Mouse (Mus musculus) heart, embryonic 11.5 days (tissue): ENCODE results near the gene Igfbp4. TPM values are rescaled to one million over a fixed set of nuclear protein-coding genes. Genes with fewer than 3 reads are reported as not detected.

ENCODE experiments used
- ATAC-seq: fragments of 200-750 bp; cut with Nextera tagmentation; replicated peaks from 2 replicates; pipeline ENCODE4 v1.8.0; 2017; ENCODE audit warnings: moderate library complexity; ENCODE audit not compliant: insufficient number of reproducible peaks, low FRiP score, low TSS enrichment
- H3K27ac ChIP-seq: fragments of 300-500 bp; sonication (generic); 2 replicates; pipeline ENCODE4 v1.5.1; 2014; ENCODE audit warnings: mild to moderate bottlenecking, low read depth, low read length
- H3K27me3 ChIP-seq: fragments of 300-500 bp; sonication (generic); 2 replicates; pipeline ENCODE4 v1.6.1; 2014; ENCODE audit warnings: mild to moderate bottlenecking, low read length, mixed read lengths; ENCODE audit not compliant: control insufficient read depth, insufficient read depth
- H3K36me3 ChIP-seq: fragments of 300-500 bp; sonication (generic); 2 replicates; pipeline ENCODE4 v1.6.1; 2014; ENCODE audit warnings: mild to moderate bottlenecking, low read length, moderate library complexity, mixed read lengths; ENCODE audit not compliant: control insufficient read depth, insufficient read depth
- H3K4me1 ChIP-seq: fragments of 300-500 bp; sonication (generic); 2 replicates; pipeline ENCODE4 v1.6.1; 2014; ENCODE audit warnings: low read length; ENCODE audit not compliant: control insufficient read depth, insufficient read depth
- H3K4me2 ChIP-seq: fragments of 300-500 bp; sonication (generic); 2 replicates; pipeline ENCODE4 v1.6.1; 2014; ENCODE audit warnings: mild to moderate bottlenecking, moderate library complexity
- H3K4me3 ChIP-seq: fragments of 300-500 bp; sonication (generic); 2 replicates; pipeline ENCODE4 v1.5.1; 2014; ENCODE audit warnings: low read depth, low read length
- H3K9ac ChIP-seq: fragments of 300-500 bp; sonication (generic); 2 replicates; pipeline ENCODE4 v1.6.1; 2014; ENCODE audit warnings: mild to moderate bottlenecking, low read depth, low read length, moderate library complexity
- H3K9me3 ChIP-seq: fragments of 300-500 bp; sonication (generic); replicated peaks from 2 replicates; pipeline ENCODE4 v1.6.1; 2016; ENCODE audit warnings: low read length; ENCODE audit not compliant: control insufficient read depth
- WGBS: fragments of 180-500 bp; shearing (Covaris S2); extraction: QIAGEN DNeasy Blood & Tissue Kit; methylation state at CpG from one replicate; pipeline ENCODE4 v1.1.7; 2014; ENCODE audit not compliant: insufficient replicate concordance; 5-methylcytosine and 5-hydroxymethylcytosine counted together
- polyA plus RNA-seq: library from polyadenylated mRNA; unstranded; fragments of >200 nt; fragmentation: Nextera tagmentation; extraction: Ambion mirVana; gene quantifications from 2 replicates; pipeline ENCODE4 v1.2.1, GENCODE M21; 2014

Igfbp4 gene
- polyA plus RNA-seq, 1 experiment from 2014 or later: 284 TPM

GRCm38 (mm10) chr11:99094911-99095676, 54.0 kb downstream of the Igfbp4 start:
- Histone ChIP-seq H3K36me3 (no peaks in the 10 kb centered on the region), H3K27ac (no peak overlapping the region)
- no peak for ATAC-seq

GRCm38 (mm10) chr11:99095759-99096158, 54.7 kb downstream of the Igfbp4 start:
- H3K9me3 ChIP-seq: no peaks in the 10 kb centered on the region
- H3K4me2 ChIP-seq: no peak overlapping the region
- ATAC-seq: no peak
- WGBS: 78% methylated on average over 4 of the region's 4 CpGs
- no peaks in the 10 kb centered on the region for H3K27me3 ChIP-seq
- H3K4me3 ChIP-seq: no peak overlapping the region
- no peak overlapping the region for H3K27ac ChIP-seq
- H3K36me3 ChIP-seq: no peaks in the 10 kb centered on the region
- H3K9ac ChIP-seq: no peak overlapping the region
- no peaks in the 10 kb centered on the region for H3K4me1 ChIP-seq

More at GRCm38 (mm10) chr11:99094911-99095676, 54.0 kb downstream of the Igfbp4 start:
- no peak overlapping the region for H3K9ac ChIP-seq
- H3K9me3 ChIP-seq: no peaks in the 10 kb centered on the region
- H3K4me1 ChIP-seq: no peaks in the 10 kb centered on the region
- 33% methylated on average over 2 of the region's 2 CpGs for WGBS
- H3K27me3 ChIP-seq: no peaks in the 10 kb centered on the region
- no peak overlapping the region for H3K4me3 ChIP-seq
- no peak overlapping the region for H3K4me2 ChIP-seq

GRCm38 (mm10) chr11:99096417-99096816, 55.4 kb downstream of the Igfbp4 start:
- Histone ChIP-seq H3K36me3 (no peaks in the 10 kb centered on the region), H3K4me2 (no peak overlapping the region), H3K27ac (no peak overlapping the region), H3K9ac (no peak overlapping the region), H3K9me3 (no peaks in the 10 kb centered on the region), H3K4me1 (no peaks in the 10 kb centered on the region), H3K4me3 (no peak overlapping the region), H3K27me3 (no peaks in the 10 kb centered on the region)
- 81% methylated on average over 4 of the region's 4 CpGs for WGBS
- no peak for ATAC-seq

GRCm38 (mm10) chr11:99096996-99097774, 56.1 kb downstream of the Igfbp4 start:
- no peak for ATAC-seq
- no peak overlapping the region for H3K27ac ChIP-seq
- H3K4me3 ChIP-seq: no peak overlapping the region
- H3K4me1 ChIP-seq: 0 out of 2 replicates have a peak, but pooled peaks cover 4% of the 10 kb centered on the region
- no peak overlapping the region for H3K4me2 ChIP-seq
- 71% methylated on average over 8 of the region's 8 CpGs for WGBS
- H3K9me3 ChIP-seq: no peaks in the 10 kb centered on the region
- H3K27me3 ChIP-seq: no peaks in the 10 kb centered on the region
- H3K9ac ChIP-seq: no peak overlapping the region
- H3K36me3 ChIP-seq: no peaks in the 10 kb centered on the region

GRCm38 (mm10) chr11:99098924-99099323, 57.9 kb downstream of the Igfbp4 start:
- Histone ChIP-seq H3K9me3 (no peaks in the 10 kb centered on the region), H3K27me3 (no peaks in the 10 kb centered on the region), H3K9ac (no peak overlapping the region), H3K4me3 (no peak overlapping the region), H3K4me2 (no peak overlapping the region), H3K27ac (no peak overlapping the region), H3K36me3 (no peaks in the 10 kb centered on the region), H3K4me1 (0 out of 2 replicates have a peak, but pooled peaks cover 4% of the 10 kb centered on the region)
- WGBS: 83% methylated on average over 9 of the region's 9 CpGs
- ATAC-seq: no peak

GRCm38 (mm10) chr11:99099516-99099915, 58.5 kb downstream of the Igfbp4 start:
- H3K9me3 ChIP-seq: no peaks in the 10 kb centered on the region
- H3K27ac ChIP-seq: no peak overlapping the region
- H3K4me2 ChIP-seq: no peak overlapping the region
- no peak for ATAC-seq
- H3K36me3 ChIP-seq: no peaks in the 10 kb centered on the region
- no peak overlapping the region for H3K4me3 ChIP-seq
- no peaks in the 10 kb centered on the region for H3K27me3 ChIP-seq
- H3K9ac ChIP-seq: no peak overlapping the region
- WGBS: 72% methylated on average over 7 of the region's 7 CpGs
- 0 out of 2 replicates have a peak, but pooled peaks cover 4% of the 10 kb centered on the region for H3K4me1 ChIP-seq

GRCm38 (mm10) chr11:99100215-99100614, 59.2 kb downstream of the Igfbp4 start:
- Histone ChIP-seq H3K27ac (no peak overlapping the region), H3K4me2 (no peak overlapping the region)
- 83% methylated on average over 5 of the region's 5 CpGs for WGBS

GRCm38 (mm10) chr11:99101693-99102092, 60.6 kb downstream of the Igfbp4 start:
- no peak overlapping the region for H3K27ac ChIP-seq

More at GRCm38 (mm10) chr11:99100215-99100614, 59.2 kb downstream of the Igfbp4 start:
- 0 out of 2 replicates have a peak, but pooled peaks cover 4% of the 10 kb centered on the region for H3K4me1 ChIP-seq
- ATAC-seq: no peak
- no peaks in the 10 kb centered on the region for H3K9me3 ChIP-seq
- no peak overlapping the region for H3K4me3 ChIP-seq
- H3K27me3 ChIP-seq: no peaks in the 10 kb centered on the region
- no peak overlapping the region for H3K9ac ChIP-seq
- no peaks in the 10 kb centered on the region for H3K36me3 ChIP-seq

More at GRCm38 (mm10) chr11:99101693-99102092, 60.6 kb downstream of the Igfbp4 start:
- Histone ChIP-seq H3K4me2 (no peak overlapping the region), H3K4me1 (peaks cover 8% of the 10 kb centered on the region; the same call in 1 of the 2 replicates), H3K4me3 (no peak overlapping the region), H3K9ac (no peak overlapping the region), H3K36me3 (no peaks in the 10 kb centered on the region), H3K9me3 (no peaks in the 10 kb centered on the region), H3K27me3 (no peaks in the 10 kb centered on the region)
- WGBS: 39% methylated on average over 8 of the region's 8 CpGs
- no peak for ATAC-seq
